Mouse (Mus musculus): ENCODE measurements around the gene Lhfpl2.

The Lhfpl2 gene

GRCm38 (mm10) chr13:94239488-94239887, 181.9 kb downstream of the Lhfpl2 start:
- no peak for DNase-seq

GRCm38 (mm10) chr13:94240111-94240510, 182.5 kb downstream of the Lhfpl2 start:
- DNase-seq = no peak

- no peak for DNase-seq
Measured at GRCm38 (mm10) chr13:94240873-94241272, 183.3 kb downstream of the Lhfpl2 start.

- no peak for DNase-seq
Measured at GRCm38 (mm10) chr13:94241892-94242524, 184.4 kb downstream of the Lhfpl2 start.

- no peak for DNase-seq
Measured at GRCm38 (mm10) chr13:94242897-94243296, 185.3 kb downstream of the Lhfpl2 start.

Data from right cerebral cortex, adult 18-20 months (tissue).